Comparison of ENCODE assay signal across 20 mouse cellular contexts in the genomic region with DNA sequence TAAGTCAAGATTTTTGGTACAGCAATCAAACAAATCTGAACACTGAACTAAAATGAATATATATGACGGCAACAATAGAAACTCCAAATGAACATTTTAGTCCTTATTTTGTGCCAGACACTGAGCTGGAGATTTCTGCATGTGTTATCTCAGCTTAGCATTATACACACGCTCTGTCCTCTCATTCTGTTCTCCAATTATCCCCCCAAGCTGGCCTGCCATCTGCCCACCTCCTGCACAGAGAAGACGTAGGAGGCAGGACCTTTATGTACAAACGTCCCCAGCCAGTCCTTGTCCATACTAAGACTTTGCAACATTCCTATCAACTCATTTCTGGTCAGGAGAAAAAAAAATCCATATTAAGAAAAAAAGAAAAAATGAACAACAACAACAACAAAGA.
A peak's percentile ranks its signal among the peaks of the same experiment; 100 is the strongest.
DNase-seq lines count a peak whose midpoint lies in the region; ATAC-seq and TF ChIP-seq lines count a peak whose summit lies in the region.
"Had no signal": no experiment of that assay in that cellular context is flagged by ENCODE, and none has a peak within 500 bp of the region (broad histone marks: within the 10 kb centered on the region; RNA-seq: fewer than 3 reads in every experiment).

No protein-coding gene starts in this region.

- intact Hi-C loops in left cerebral cortex, postnatal 14 days (cut with DNase I): loop anchor here (2.0 kb wide), 1 partner anchor 19 kb away; no protein-coding TSS in a partner anchor
- intact Hi-C loops in heart, postnatal 14 days (cut with DNase I): no loop called here

- WGBS in forebrain, postnatal 0 days: 59% methylated on average over 4 of the region's 4 CpGs
- WGBS in forebrain, embryonic 12.5 days: 83% methylated on average over 4 of the region's 4 CpGs

- H3K4me2 ChIP-seq in forebrain, postnatal 0 days (ENCODE audit: low read depth): no peak overlapping the region
- H3K4me2 ChIP-seq in forebrain, embryonic 12.5 days: no peak overlapping the region
- H3K4me2 ChIP-seq: heart, embryonic 15.5 days; midbrain, embryonic 11.5 days had no signal

- no peak for TF ChIP-seq CTCF in forebrain, postnatal 0 days (IDR thresholded peaks at IDR 0.05; ENCODE audit: low read depth)

- no peaks in the 10 kb centered on the region for H3K36me3 ChIP-seq in forebrain, postnatal 0 days (ENCODE audit: insufficient read depth)
- H3K36me3 ChIP-seq in forebrain, embryonic 12.5 days (replicated peaks): no peaks in the 10 kb centered on the region
- H3K36me3 ChIP-seq: forebrain, embryonic 10.5 days; heart, embryonic 15.5 days; hindbrain, embryonic 10.5 days had no signal

- H3K9ac ChIP-seq in forebrain, postnatal 0 days: no peak overlapping the region
- H3K9ac ChIP-seq in forebrain, embryonic 12.5 days: no peak overlapping the region
- H3K9ac ChIP-seq: heart, embryonic 15.5 days had no signal

- H3K27ac ChIP-seq in forebrain, postnatal 0 days (ENCODE audit: low read depth, low read length): no peak overlapping the region
- H3K27ac ChIP-seq in forebrain, embryonic 12.5 days: no peak overlapping the region
- H3K27ac ChIP-seq: forebrain, embryonic 10.5 days; heart, embryonic 15.5 days; hindbrain, embryonic 10.5 days; layer of hippocampus, adult 2 months had no signal

- H3K4me3 ChIP-seq in forebrain, postnatal 0 days (ENCODE audit: low read depth, low read length): no peak overlapping the region
- no peak overlapping the region for H3K4me3 ChIP-seq in forebrain, embryonic 12.5 days (replicated peaks)
- H3K4me3 ChIP-seq: forebrain, embryonic 10.5 days; heart, embryonic 15.5 days; hindbrain, embryonic 10.5 days; layer of hippocampus, adult 2 months had no signal

- no peaks in the 10 kb centered on the region for H3K9me3 ChIP-seq in forebrain, postnatal 0 days (ENCODE audit: low read length)
- H3K9me3 ChIP-seq in forebrain, embryonic 12.5 days: no peaks in the 10 kb centered on the region
- H3K9me3 ChIP-seq: forebrain, embryonic 10.5 days; heart, embryonic 15.5 days; hindbrain, embryonic 10.5 days had no signal

- peak; percentile 69 for ATAC-seq in forebrain, postnatal 0 days
- ATAC-seq in forebrain, embryonic 12.5 days (ENCODE audit: low FRiP score): no peak
- ATAC-seq: lung, postnatal 0 days had no signal

- H3K4me1 ChIP-seq in forebrain, postnatal 0 days (ENCODE audit: insufficient read depth): no peaks in the 10 kb centered on the region
- 0 out of 2 replicates have a peak, but pooled peaks cover 3% of the 10 kb centered on the region for H3K4me1 ChIP-seq in forebrain, embryonic 12.5 days
- H3K4me1 ChIP-seq: heart, embryonic 15.5 days; hindbrain, embryonic 10.5 days had no signal

- DNase-seq in forebrain, postnatal 0 days: peak; percentile 49
- DNase-seq in frontal cortex, postnatal 10 days (ENCODE audit: low spot score in 2 of 2): peak; percentile 22 to 25
- DNase-seq in left cerebral cortex, postnatal 14 days (ENCODE audit: low spot score in 2 of 2): peak; percentile 31 to 49
- DNase-seq in right cerebral cortex, postnatal 4 days: peak; percentile 33
- DNase-seq in heart, postnatal 4 days: no peak
- no peak for DNase-seq in heart, postnatal 14 days
- DNase-seq: adrenal gland, postnatal 36 days; cerebellum, adult 2 months; gastrocnemius, postnatal 14 days; kidney, adult 11 months; liver; thymus, postnatal 25 days had no signal

- no peaks in the 10 kb centered on the region for H3K27me3 ChIP-seq in forebrain, postnatal 0 days (ENCODE audit: insufficient read depth, low read length)
- no peaks in the 10 kb centered on the region for H3K27me3 ChIP-seq in forebrain, embryonic 12.5 days
- H3K27me3 ChIP-seq: CH12.LX; heart, embryonic 15.5 days had no signal

Comparison
In these comparisons a context has a peak if more than half of its experiments do, and no peak if none do; other contexts are left out.
1. DNase-seq: peak in forebrain, postnatal 0 days (single experiment), frontal cortex, postnatal 10 days (2 of 2), left cerebral cortex, postnatal 14 days (2 of 2) and right cerebral cortex, postnatal 4 days (single experiment); none in heart, postnatal 4 days (single experiment) and heart, postnatal 14 days (0 of 2).